Mouse (Mus musculus) heart, embryonic 16.5 days (tissue): ENCODE results near the gene Lasp1. TPM values are rescaled to one million over a fixed set of nuclear protein-coding genes. Genes with fewer than 3 reads are reported as not detected.

Experiments used
- polyA plus RNA-seq: library from polyadenylated mRNA; unstranded; fragments of >200 nt; fragmentation: Nextera tagmentation; extraction: Ambion mirVana; gene quantifications from 2 replicates; pipeline ENCODE4 v1.2.1, GENCODE M21; 2015

The Lasp1 gene
- polyA plus RNA-seq, 1 experiment from 2014 or later = 52.9 TPM

Other genes with a start within 250 kb of the Lasp1 start
- gene Srcin1, start 222.8 kb upstream of the Lasp1 start, polyA plus RNA-seq = 0.04 and 0.08 TPM in 2 replicates
- gene Epop, start 169.3 kb upstream of the Lasp1 start, polyA plus RNA-seq = 0.70 and 0.79 TPM in 2 replicates
- gene Mllt6, start 135.6 kb upstream of the Lasp1 start, polyA plus RNA-seq = 2.1 and 2.8 TPM in 2 replicates
- 81.1 and 86.1 TPM in 2 replicates for gene Cisd3, start 113.2 kb upstream of the Lasp1 start, polyA plus RNA-seq
- 11.4 and 14.2 TPM in 2 replicates for gene Pcgf2, start 98.5 kb upstream of the Lasp1 start, polyA plus RNA-seq
- gene Psmb3, start 95.6 kb upstream of the Lasp1 start, polyA plus RNA-seq = 359 and 395 TPM in 2 replicates
- gene Pip4k2b, start 54.3 kb upstream of the Lasp1 start, polyA plus RNA-seq = 0.81 and 1.1 TPM in 2 replicates
- gene Cwc25, start 32.4 kb upstream of the Lasp1 start, polyA plus RNA-seq = 10.7 and 12.5 TPM in 2 replicates
- gene 1700001P01Rik, start 23.1 kb upstream of the Lasp1 start, polyA plus RNA-seq = 0.25 and 0.41 TPM in 2 replicates
- 299 and 310 TPM in 2 replicates for gene Rpl23, start 16.6 kb upstream of the Lasp1 start, polyA plus RNA-seq
- 2.5 and 3.2 TPM in 2 replicates for gene B230217C12Rik, start 41.8 kb downstream of the Lasp1 start, polyA plus RNA-seq
- gene Fbxo47, start 85.2 kb downstream of the Lasp1 start, polyA plus RNA-seq = 0.65 and 0.97 TPM in 2 replicates
- gene Plxdc1, start 187.4 kb downstream of the Lasp1 start, polyA plus RNA-seq = 1.8 and 2.6 TPM in 2 replicates
- 7.7 and 13.2 TPM in 2 replicates for gene Arl5c, start 197.2 kb downstream of the Lasp1 start, polyA plus RNA-seq
- gene Cacnb1, start 224.0 kb downstream of the Lasp1 start, polyA plus RNA-seq = 6.3 and 6.7 TPM in 2 replicates
- 596 and 670 TPM in 2 replicates for gene Rpl19, start 227.7 kb downstream of the Lasp1 start, polyA plus RNA-seq